Comparison of ENCODE assay signal across 8 mouse cellular contexts in the genomic region with DNA sequence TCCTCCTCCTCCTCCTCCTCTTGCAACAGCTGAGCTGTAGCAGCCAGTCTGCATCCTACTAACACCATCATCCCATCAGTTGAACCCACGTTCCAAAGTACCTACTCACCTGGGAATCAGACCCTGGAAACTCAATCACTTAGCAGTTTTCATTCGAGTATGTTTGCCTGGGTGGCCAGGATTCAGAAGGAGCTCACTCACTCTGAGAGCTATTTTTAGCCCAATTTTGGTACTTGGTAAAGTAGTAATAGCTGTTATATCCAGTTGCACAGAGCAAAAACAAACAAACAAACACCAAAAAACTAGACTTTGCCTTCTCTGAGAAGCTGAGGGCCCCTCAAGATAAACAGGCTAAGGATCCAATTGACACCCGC. TPM values are rescaled to one million over a fixed set of nuclear protein-coding genes. Genes with fewer than 3 reads are reported as not detected.
DNase-seq lines count a peak whose midpoint lies in the region; ATAC-seq and TF ChIP-seq lines count a peak whose summit lies in the region.

No protein-coding gene starts in this region.

- no peaks in the 10 kb centered on the region for H3K27me3 ChIP-seq in C2C12 (ENCODE audit: control insufficient read depth, insufficient read depth, insufficient read length)
- no peaks in the 10 kb centered on the region for H3K27me3 ChIP-seq in forebrain, embryonic 13.5 days
- H3K27me3 ChIP-seq in liver, embryonic 15.5 days, result no peaks in the 10 kb centered on the region

- peaks cover 57% of the 10 kb centered on the region for H3K79me2 ChIP-seq in C2C12 (ENCODE audit: control insufficient read depth, insufficient read depth)

- intact Hi-C loops in gastrocnemius, postnatal 14 days (cut with DNase I; ENCODE audit: low total_unique reads), result no loop called here

- H3K4me2 ChIP-seq in forebrain, embryonic 13.5 days, result peak overlapping the region; percentile 95
- peak overlapping the region; percentile 87 for H3K4me2 ChIP-seq in liver, embryonic 15.5 days

- no peak for ATAC-seq in forebrain, embryonic 13.5 days
- no peak for ATAC-seq in liver, embryonic 15.5 days (ENCODE audit: insufficient read depth)

- H3K79me3 ChIP-seq in C2C12 (ENCODE audit: low read depth), result peaks cover 43% of the 10 kb centered on the region

- H3K9ac ChIP-seq in forebrain, embryonic 13.5 days, result peak overlapping the region; percentile 94
- peak overlapping the region; percentile 87 for H3K9ac ChIP-seq in liver, embryonic 15.5 days

- H3K4me1 ChIP-seq in forebrain, embryonic 13.5 days, result peaks cover 33% of the 10 kb centered on the region
- H3K4me1 ChIP-seq in liver, embryonic 15.5 days (replicated peaks), result peaks cover 49% of the 10 kb centered on the region

- TF ChIP-seq CTCF in C2C12 (IDR thresholded peaks at IDR 0.05; ENCODE audit: control insufficient read depth, insufficient read depth, insufficient read length), result no peak

- DNase-seq in cerebellum, adult 8-10 months, result peak; percentile 18
- no peak for DNase-seq in cerebellum, postnatal 14 days
- no peak for DNase-seq in right cerebral cortex, adult 2 months (ENCODE audit: low spot score in 2 of 2)
- no peak for DNase-seq in c-Kit-positive CD71-positive TER-119-positive erythroid progenitor cells, embryonic 14.5 days (ENCODE audit: low spot score)
- DNase-seq in gastrocnemius, postnatal 14 days, result no peak

- peak overlapping the region; percentile 91 for H3K27ac ChIP-seq in forebrain, embryonic 13.5 days
- H3K27ac ChIP-seq in liver, embryonic 15.5 days (replicated peaks), result peak overlapping the region; percentile 82

- H3K4me3 ChIP-seq in C2C12 (ENCODE audit: insufficient read depth, poor library complexity, severe bottlenecking), result peak overlapping the region; percentile 79
- H3K4me3 ChIP-seq in forebrain, embryonic 13.5 days, result peak overlapping the region; percentile 93
- H3K4me3 ChIP-seq in liver, embryonic 15.5 days (replicated peaks), result peak overlapping the region; percentile 94

- no peaks in the 10 kb centered on the region for H3K9me3 ChIP-seq in forebrain, embryonic 13.5 days (replicated peaks)
- H3K9me3 ChIP-seq in liver, embryonic 15.5 days (replicated peaks), result no peaks in the 10 kb centered on the region

- 0% methylated on average over 3 of the region's 3 CpGs for WGBS in forebrain, embryonic 13.5 days
- 2% methylated on average over 3 of the region's 3 CpGs for WGBS in liver, embryonic 15.5 days (ENCODE audit: insufficient replicate concordance)

- H3K36me3 ChIP-seq in C2C12 (ENCODE audit: control insufficient read depth, insufficient read depth), result no peaks in the 10 kb centered on the region
- no peaks in the 10 kb centered on the region for H3K36me3 ChIP-seq in forebrain, embryonic 13.5 days (ENCODE audit: poor library complexity, severe bottlenecking)
- H3K36me3 ChIP-seq in liver, embryonic 15.5 days (replicated peaks), result no peaks in the 10 kb centered on the region

- H3ac ChIP-seq in C2C12 (ENCODE audit: control insufficient read depth, insufficient read length, low read depth), result peak overlapping the region; percentile 35

TF ChIP-seq in C2C12, 6 proteins besides CTCF, POLR2A, EP300 and RAD21:
- no peak for TF ChIP-seq USF1 (IDR thresholded peaks at IDR 0.05; ENCODE audit: low read depth)
- no peak for TF ChIP-seq MYOD1 (IDR thresholded peaks at IDR 0.05; ENCODE audit: control insufficient read depth, insufficient read length, low read depth)
- TF ChIP-seq CEBPB (IDR thresholded peaks at IDR 0.05; ENCODE audit: low read depth), result no peak
- no peak for TF ChIP-seq MYOG (IDR thresholded peaks at IDR 0.05; ENCODE audit: control insufficient read depth, extremely low read depth, insufficient read length)
- no peak for TF ChIP-seq MAX (IDR thresholded peaks at IDR 0.05)
- no peak for TF ChIP-seq FOSL1 (IDR thresholded peaks at IDR 0.05; ENCODE audit: insufficient read depth, low read length, poor library complexity, severe bottlenecking)

RNA-seq across cellular contexts. Expression of a gene that starts 1.0 kb away (rescaled TPM):
- polyA plus RNA-seq in C2C12 (2012; fragmentation: generic; extraction: Trizol), result 38.8 TPM
- polyA plus RNA-seq in forebrain, embryonic 13.5 days (2015; fragmentation: Nextera tagmentation; extraction: Ambion mirVana), result 18.1 and 19.0 TPM in 2 replicates
- 8.2 and 8.4 TPM in 2 replicates for polyA plus RNA-seq in liver, embryonic 15.5 days (2015; fragmentation: Nextera tagmentation; extraction: Ambion mirVana)
- 10 to 100 TPM; 11.4 to 15.0 TPM for total RNA-seq in gastrocnemius, postnatal 14 days (2021)
